Mouse (Mus musculus) stomach, postnatal 0 days (tissue): ENCODE data around the gene Snrnp70.

ENCODE experiments used
- CTCF ChIP-seq: IDR thresholded peaks from 2 replicates; pipeline ENCODE4 v1.5.1; 2016; ENCODE audit warnings: antibody characterized with exemption, low read depth, mild to moderate bottlenecking, moderate library complexity
- EP300 ChIP-seq: optimal IDR thresholded peaks from 2 replicates; pipeline ENCODE3; 2016; ENCODE audit warnings: antibody characterized with exemption

DNA sequence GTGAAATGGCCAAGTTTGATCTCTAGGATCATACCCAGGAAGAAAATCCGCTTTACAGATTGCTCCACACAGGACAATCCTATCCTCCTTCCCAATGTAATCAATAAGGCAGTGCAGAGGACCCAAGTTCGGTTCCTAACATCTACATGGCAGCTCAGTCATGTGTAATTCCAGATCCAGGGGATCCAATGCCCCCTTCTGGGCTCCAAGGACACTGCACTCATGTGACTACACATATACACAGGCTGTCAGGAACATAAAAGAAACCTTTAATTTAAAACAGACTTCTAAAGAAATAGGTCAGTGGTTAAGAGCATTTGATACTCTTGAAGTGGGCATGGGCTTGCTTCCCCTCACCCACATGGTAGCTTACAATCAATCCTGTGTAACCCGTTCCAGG lies 9.5 kb downstream of the Snrnp70 start:
- TF ChIP-seq CTCF = peak; percentile 55
- TF ChIP-seq EP300 = no peak
